Mouse (Mus musculus) cortical plate, adult 2 months (tissue): ENCODE data around the gene Gm42742. TPM values are rescaled to one million over a fixed set of nuclear protein-coding genes. Genes with fewer than 3 reads are reported as not detected.

Experiments used
- H3K27ac ChIP-seq: fragments of 200-500 bp; 2 replicates; pipeline ENCODE4 v1.5.1; 2012; ENCODE audit warnings: low read length, control low read depth, inconsistent platforms; ENCODE audit not compliant: insufficient read depth
- H3K4me1 ChIP-seq: fragments of 200-500 bp; 2 replicates; pipeline ENCODE4 v1.6.1; 2011; ENCODE audit warnings: low read length; ENCODE audit not compliant: control insufficient read depth, insufficient read depth
- H3K4me3 ChIP-seq: fragments of 200-500 bp; 2 replicates; pipeline ENCODE4 v1.5.1; 2011; ENCODE audit warnings: mild to moderate bottlenecking, low read length, control low read depth; ENCODE audit not compliant: insufficient read depth
- CTCF ChIP-seq: fragments of 200-500 bp; IDR thresholded peaks from 2 replicates; pipeline ENCODE4 v1.5.1; 2011; ENCODE audit warnings: mild to moderate bottlenecking, control low read depth, low read length; ENCODE audit not compliant: insufficient read depth; ENCODE audit errors: extremely low read depth
- POLR2A ChIP-seq: fragments of 200-500 bp; IDR thresholded peaks from 2 replicates; pipeline ENCODE4 v1.6.1; 2011; ENCODE audit warnings: mild to moderate bottlenecking, low read length, control low read depth; ENCODE audit not compliant: insufficient read depth; ENCODE audit errors: extremely low read depth
- polyA plus RNA-seq: library from polyadenylated mRNA; depleted of rRNA; stranded (reverse); fragments of >200 nt; gene quantifications from 2 replicates; pipeline ENCODE4 v1.2.3, GENCODE M21; 2012; rRNA removed

Gene Gm42742
- polyA plus RNA-seq, 1 experiment = 97.1 TPM

- Histone ChIP-seq H3K27ac (no peak overlapping the region), H3K4me3 (no peak overlapping the region), H3K4me1 (peaks cover 6% of the 10 kb centered on the region; the same call in 1 of the 2 replicates)
- no peak for TF ChIP-seq POLR2A
- TF ChIP-seq CTCF = no peak
These were observed 39.3 kb downstream of the Gm42742 start for GRCm38 (mm10) chr7:126981601-126982000.

DNA sequence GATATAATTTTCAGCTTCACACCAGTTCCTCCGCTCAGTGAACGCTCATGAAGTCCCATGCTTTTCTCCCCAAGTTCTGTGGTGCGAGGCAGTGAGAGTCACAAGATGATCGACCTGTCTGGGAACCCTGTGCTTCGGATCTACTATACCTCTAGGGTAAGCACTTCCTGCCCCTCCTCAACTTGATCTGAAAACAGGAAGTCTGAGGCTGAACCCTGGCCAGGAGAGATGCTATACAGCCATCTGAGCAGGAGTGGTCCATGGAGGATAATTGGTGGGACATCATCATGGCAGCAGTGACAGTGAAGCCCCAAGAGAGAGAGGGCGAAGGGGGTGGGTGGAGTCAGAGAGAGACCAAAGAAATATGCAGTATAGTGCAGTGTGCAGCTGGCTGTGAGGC, 42.1 kb downstream of the Gm42742 start:
- H3K27ac ChIP-seq = no peak overlapping the region
- no peak overlapping the region for H3K4me3 ChIP-seq
- H3K4me1 ChIP-seq = peaks cover 6% of the 10 kb centered on the region; the same call in 1 of the 2 replicates
- TF ChIP-seq CTCF = no peak
- no peak for TF ChIP-seq POLR2A

DNA sequence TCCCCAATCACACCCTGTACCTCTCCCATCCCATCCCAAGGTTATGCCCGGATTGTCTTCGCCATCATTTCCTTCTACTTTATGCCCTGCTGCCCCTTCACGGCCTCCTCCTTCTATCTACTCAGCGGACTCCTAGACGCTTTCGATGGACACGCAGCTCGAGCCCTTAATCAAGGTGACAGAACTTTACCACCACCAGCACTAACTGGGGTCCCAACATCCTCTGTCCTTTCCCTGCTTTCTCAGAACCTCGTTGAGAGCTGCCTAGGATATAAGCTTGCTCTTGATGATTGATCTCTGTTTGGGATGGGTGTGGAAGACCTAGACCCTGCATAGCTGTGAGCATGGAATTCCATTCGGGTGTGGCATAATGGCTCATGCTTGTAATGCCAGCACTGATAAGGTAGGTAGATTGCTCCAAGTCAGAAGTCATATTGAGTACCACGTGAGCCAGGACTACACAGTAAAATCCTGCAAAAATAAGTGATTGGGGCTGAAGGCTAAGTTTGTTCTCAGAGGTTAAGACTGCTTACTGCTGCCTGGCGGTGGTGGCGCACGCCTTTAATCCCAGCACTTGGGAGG, 43.9 kb downstream of the Gm42742 start:
- Histone ChIP-seq H3K4me3 (peak overlapping the region; percentile 85), H3K4me1 (peaks cover 6% of the 10 kb centered on the region; the same call in 1 of the 2 replicates), H3K27ac (0 out of 2 replicates have a peak overlapping the region, but pooled peaks have one; percentile 26)
- TF ChIP-seq POLR2A (no peak), CTCF (no peak)

DNA sequence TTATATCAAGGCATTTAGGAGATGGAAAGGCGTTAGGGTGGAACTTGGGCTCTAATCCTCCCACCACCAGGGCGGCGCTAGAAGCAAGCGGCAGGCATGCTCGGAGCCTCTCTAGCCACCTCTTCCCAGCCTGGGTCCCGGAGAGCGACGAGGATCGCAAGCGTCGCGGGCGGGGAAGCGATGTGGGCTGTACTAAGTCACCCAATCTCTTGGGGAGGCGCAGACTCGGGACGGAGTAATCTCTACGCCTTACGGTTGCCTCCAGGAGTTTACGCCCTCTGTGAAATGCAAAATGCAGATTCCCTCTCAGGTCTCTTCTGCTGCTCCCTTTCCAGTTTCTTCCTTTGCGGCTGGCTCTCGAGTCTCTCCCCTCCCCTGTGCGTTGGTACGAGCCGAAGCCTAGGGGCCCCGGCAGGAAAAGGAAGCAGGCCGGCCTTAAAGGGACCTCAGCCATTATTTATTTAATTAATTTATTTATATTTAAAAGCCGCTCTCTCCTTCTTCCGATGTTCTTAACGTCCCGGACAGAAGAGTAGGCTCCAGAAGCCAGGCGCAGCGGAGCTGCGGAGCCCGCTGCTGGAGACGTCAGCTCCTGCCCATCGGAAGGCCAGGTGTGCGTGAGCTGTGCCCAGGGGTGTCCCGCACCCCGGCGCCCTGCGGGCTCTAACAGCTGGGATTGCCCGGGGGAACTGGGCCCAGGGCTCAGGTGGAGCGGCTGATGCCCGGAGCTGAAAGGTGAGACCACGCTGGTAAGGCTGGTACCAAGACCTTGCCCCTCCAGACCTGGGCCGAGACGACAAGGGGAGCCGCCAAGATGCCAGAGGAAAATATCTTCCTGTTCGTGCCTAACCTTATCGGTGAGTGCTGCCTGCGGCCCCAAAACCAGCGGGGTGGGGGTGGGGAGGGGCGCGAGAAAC, 44.7 kb downstream of the Gm42742 start, which contains the start of gene Cdiptos:
TSS of gene Cdiptos (minus strand) at position 149 of the 917 bp plus-strand sequence.
- 0 out of 2 replicates have a peak, but pooled peaks have one; percentile 18 for TF ChIP-seq POLR2A
- TF ChIP-seq CTCF = peak; percentile 92
- peak within 1 kb of the TSS; percentile 96 for H3K27ac ChIP-seq
- peak within 1 kb of the TSS; percentile 85 for H3K4me3 ChIP-seq
- peaks cover 6% of the 10 kb centered on the region; the same call in 1 of the 2 replicates for H3K4me1 ChIP-seq

GRCm38 (mm10) chr7:126975893-126975949, 45.2 kb downstream of the Gm42742 start, which contains the start of gene Cdipt:
Cdipt (plus strand) TSS chr7:126975914.
- Histone ChIP-seq H3K4me3 (peak within 1 kb of the TSS; percentile 85), H3K27ac (peak within 1 kb of the TSS; percentile 96), H3K4me1 (peaks cover 6% of the 10 kb centered on the region; the same call in 1 of the 2 replicates)
- TF ChIP-seq CTCF (no peak), POLR2A (no peak)

GRCm38 (mm10) chr7:126975493-126975892, 45.4 kb downstream of the Gm42742 start:
- Histone ChIP-seq H3K4me3 (peak overlapping the region; percentile 85), H3K27ac (no peak overlapping the region), H3K4me1 (peaks cover 6% of the 10 kb centered on the region; the same call in 1 of the 2 replicates)
- TF ChIP-seq CTCF (no peak), POLR2A (no peak)

DNA sequence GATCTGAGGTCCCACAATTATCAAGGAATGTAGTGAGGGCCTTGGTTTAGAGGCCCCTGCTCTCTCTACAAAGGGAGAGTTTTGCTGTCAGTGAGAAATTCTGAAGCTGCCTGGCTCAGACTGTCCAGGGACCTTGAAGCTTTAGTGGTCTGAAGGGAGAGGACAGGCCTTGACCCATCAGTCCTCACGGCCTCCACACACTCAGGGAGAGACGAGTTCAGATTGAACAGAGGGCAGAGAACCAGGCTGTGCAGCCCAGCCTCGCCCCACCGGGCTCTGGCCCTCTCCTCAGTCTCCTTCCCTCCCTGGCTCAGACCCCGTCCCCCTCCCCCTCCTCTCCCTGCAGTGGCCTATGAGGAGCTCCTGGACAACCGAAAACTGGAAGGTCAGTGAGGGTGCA, 53.5 kb downstream of the Gm42742 start:
- Histone ChIP-seq H3K4me1 (no peaks in the 10 kb centered on the region), H3K4me3 (no peak overlapping the region), H3K27ac (no peak overlapping the region)
- no peak for TF ChIP-seq CTCF
- no peak for TF ChIP-seq POLR2A

- H3K4me3 ChIP-seq = no peak overlapping the region
- TF ChIP-seq CTCF (no peak), POLR2A (no peak)
- peaks cover 4% of the 10 kb centered on the region; the same call in 1 of the 2 replicates for H3K4me1 ChIP-seq
- no peak overlapping the region for H3K27ac ChIP-seq
These were observed 55.3 kb downstream of the Gm42742 start for GRCm38 (mm10) chr7:126965568-126965967.

Other genes starting within 250 kb of the Gm42742 start
- 539 and 545 TPM in 2 replicates for gene Ypel3, start 244.1 kb downstream of the Gm42742 start, polyA plus RNA-seq
- 1.4 and 1.6 TPM in 2 replicates for gene Tbx6, start 239.6 kb downstream of the Gm42742 start, polyA plus RNA-seq
- gene Ppp4c, start 228.6 kb downstream of the Gm42742 start, polyA plus RNA-seq = 75.4 and 77.7 TPM in 2 replicates
- 108 and 124 TPM in 2 replicates for gene Fam57b, start 223.4 kb downstream of the Gm42742 start, polyA plus RNA-seq
- gene 4930451I11Rik, start 189.5 kb downstream of the Gm42742 start, polyA plus RNA-seq = 0.67 TPM in 1 of 2 replicates, not detected in the other
- 45.9 and 52.6 TPM in 2 replicates for gene Doc2a, start 173.7 kb downstream of the Gm42742 start, polyA plus RNA-seq
- gene Hirip3, start 159.1 kb downstream of the Gm42742 start, polyA plus RNA-seq = 58.5 and 69.2 TPM in 2 replicates
- gene Ino80e, start 158.7 kb downstream of the Gm42742 start, polyA plus RNA-seq = 55.6 and 59.3 TPM in 2 replicates
- 103 and 104 TPM in 2 replicates for gene Taok2, start 136.4 kb downstream of the Gm42742 start, polyA plus RNA-seq
- gene Tmem219, start 98.2 kb downstream of the Gm42742 start, polyA plus RNA-seq = 31.9 and 35.9 TPM in 2 replicates
- gene Kctd13, start 92.2 kb downstream of the Gm42742 start, polyA plus RNA-seq = 188 and 198 TPM in 2 replicates
- gene Asphd1, start 71.5 kb downstream of the Gm42742 start, polyA plus RNA-seq = 55.7 and 63.8 TPM in 2 replicates
- gene Sez6l2, start 70.5 kb downstream of the Gm42742 start, polyA plus RNA-seq = 236 and 261 TPM in 2 replicates
- gene Cdipt, start 45.2 kb downstream of the Gm42742 start, polyA plus RNA-seq = 252 and 253 TPM in 2 replicates
- gene Cdiptos, start 45.0 kb downstream of the Gm42742 start, polyA plus RNA-seq = 1.1 and 2.0 TPM in 2 replicates
- gene Mvp, start 6.5 kb downstream of the Gm42742 start, polyA plus RNA-seq = 8.0 and 8.2 TPM in 2 replicates
- 1.8 and 2.2 TPM in 2 replicates for gene Pagr1b, start 4.6 kb downstream of the Gm42742 start, polyA plus RNA-seq
- 41.1 and 50.4 TPM in 2 replicates for gene Pagr1a, start 3.7 kb downstream of the Gm42742 start, polyA plus RNA-seq
- 371 and 405 TPM in 2 replicates for gene Prrt2, start 114 bp upstream of the Gm42742 start, polyA plus RNA-seq
- gene Maz, start 5.9 kb upstream of the Gm42742 start, polyA plus RNA-seq = 157 and 173 TPM in 2 replicates
- gene Kif22, start 21.4 kb upstream of the Gm42742 start, polyA plus RNA-seq = 8.6 and 10.1 TPM in 2 replicates
- 0.31 TPM in 1 of 2 replicates, not detected in the other for gene Zg16, start 66.2 kb upstream of the Gm42742 start, polyA plus RNA-seq
- 2.6 and 2.8 TPM in 2 replicates for gene AI467606, start 70.3 kb upstream of the Gm42742 start, polyA plus RNA-seq
- gene Qprt, start 101.1 kb upstream of the Gm42742 start, polyA plus RNA-seq = 0.74 and 0.77 TPM in 2 replicates
- gene Spn, start 116.7 kb upstream of the Gm42742 start, polyA plus RNA-seq = 0.15 and 0.19 TPM in 2 replicates
- gene Cd2bp2, start 175.0 kb upstream of the Gm42742 start, polyA plus RNA-seq = 85.0 and 99.3 TPM in 2 replicates
- gene Tbc1d10b, start 187.4 kb upstream of the Gm42742 start, polyA plus RNA-seq = 70.4 and 76.0 TPM in 2 replicates
- 2.0 and 2.2 TPM in 2 replicates for gene Mylpf, start 187.8 kb upstream of the Gm42742 start, polyA plus RNA-seq
- gene Zfp553, start 212.0 kb upstream of the Gm42742 start, polyA plus RNA-seq = 13.5 and 15.5 TPM in 2 replicates
- 9.2 and 10.4 TPM in 2 replicates for gene Sept1, start 212.0 kb upstream of the Gm42742 start, polyA plus RNA-seq
- gene Zfp771, start 223.2 kb upstream of the Gm42742 start, polyA plus RNA-seq = 109 and 110 TPM in 2 replicates
- gene Dctpp1, start 239.6 kb upstream of the Gm42742 start, polyA plus RNA-seq = 33.0 and 37.4 TPM in 2 replicates